Comparison of ENCODE assay signal across 19 mouse cellular contexts in the genomic region with DNA sequence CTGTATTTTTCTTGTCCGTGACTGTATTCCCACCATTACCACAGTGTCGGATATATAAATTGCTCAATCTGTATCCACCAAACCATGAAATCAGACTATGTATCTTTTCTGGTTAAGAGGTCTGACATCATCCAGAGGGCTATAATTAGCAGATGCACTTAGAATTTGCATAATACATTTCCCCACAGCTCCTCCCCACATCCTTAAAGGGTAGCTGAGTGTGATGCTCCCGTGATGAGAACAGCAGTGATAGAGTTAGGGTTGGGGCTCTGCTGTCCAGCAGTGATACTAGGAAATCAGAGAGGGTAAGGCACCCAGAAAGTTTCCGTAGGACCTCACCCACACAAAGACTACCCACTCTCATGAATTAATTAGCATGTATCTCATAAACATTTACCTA.
A peak's percentile ranks its signal among the peaks of the same experiment; 100 is the strongest.
DNase-seq lines count a peak whose midpoint lies in the region; ATAC-seq lines count a peak whose summit lies in the region.
"Had no signal": no experiment of that assay in that cellular context is flagged by ENCODE, and none has a peak within 500 bp of the region (broad histone marks: within the 10 kb centered on the region; RNA-seq: fewer than 3 reads in every experiment).

No protein-coding gene starts in this region.

- DNase-seq in forebrain, embryonic 10.5 days (ENCODE audit: extremely low spot score, low spot score): no peak
- peak; percentile 2 for DNase-seq in 416B (ENCODE audit: low read depth)
- no peak for DNase-seq in cerebellum, postnatal 14 days
- DNase-seq: adrenal gland, adult 2 months; adrenal gland, postnatal 25 days; cerebellum, adult 11 months; cerebellum, adult 8-10 months; cerebellum, postnatal 25 days; gastrocnemius, postnatal 36 days; heart, adult 11 months; heart, postnatal 36 days had no signal

- no peak overlapping the region for H3K4me3 ChIP-seq in forebrain, embryonic 12.5 days (replicated peaks)
- H3K4me3 ChIP-seq in forebrain, embryonic 10.5 days: no peak overlapping the region
- no peak overlapping the region for H3K4me3 ChIP-seq in hindbrain, embryonic 12.5 days
- H3K4me3 ChIP-seq in hindbrain, embryonic 13.5 days: no peak overlapping the region
- no peak overlapping the region for H3K4me3 ChIP-seq in neural tube, embryonic 14.5 days (ENCODE audit: low read depth, low read length)
- H3K4me3 ChIP-seq: embryonic facial prominence, embryonic 12.5 days; heart, embryonic 13.5 days had no signal

- no peaks in the 10 kb centered on the region for H3K36me3 ChIP-seq in forebrain, embryonic 12.5 days (replicated peaks)
- H3K36me3 ChIP-seq in forebrain, embryonic 10.5 days (replicated peaks): no peaks in the 10 kb centered on the region
- no peaks in the 10 kb centered on the region for H3K36me3 ChIP-seq in hindbrain, embryonic 12.5 days
- H3K36me3 ChIP-seq in hindbrain, embryonic 13.5 days: no peaks in the 10 kb centered on the region
- H3K36me3 ChIP-seq in neural tube, embryonic 14.5 days (ENCODE audit: control insufficient read depth, insufficient read depth, low read length): no peaks in the 10 kb centered on the region
- H3K36me3 ChIP-seq: embryonic facial prominence, embryonic 12.5 days; heart, embryonic 13.5 days had no signal

- no peaks in the 10 kb centered on the region for H3K9me3 ChIP-seq in forebrain, embryonic 12.5 days
- no peaks in the 10 kb centered on the region for H3K9me3 ChIP-seq in forebrain, embryonic 10.5 days
- no peaks in the 10 kb centered on the region for H3K9me3 ChIP-seq in hindbrain, embryonic 12.5 days (replicated peaks)
- no peaks in the 10 kb centered on the region for H3K9me3 ChIP-seq in hindbrain, embryonic 13.5 days
- H3K9me3 ChIP-seq in neural tube, embryonic 14.5 days (ENCODE audit: control insufficient read depth, low read length): no peaks in the 10 kb centered on the region
- H3K9me3 ChIP-seq: embryonic facial prominence, embryonic 12.5 days; heart, embryonic 13.5 days had no signal

- H3K9ac ChIP-seq in forebrain, embryonic 12.5 days: no peak overlapping the region
- no peak overlapping the region for H3K9ac ChIP-seq in hindbrain, embryonic 12.5 days
- no peak overlapping the region for H3K9ac ChIP-seq in hindbrain, embryonic 13.5 days
- no peak overlapping the region for H3K9ac ChIP-seq in neural tube, embryonic 14.5 days (replicated peaks; ENCODE audit: low read depth, low read length)
- H3K9ac ChIP-seq: embryonic facial prominence, embryonic 12.5 days; heart, embryonic 13.5 days; hindbrain, embryonic 14.5 days had no signal

- no peaks in the 10 kb centered on the region for H3K27me3 ChIP-seq in forebrain, embryonic 12.5 days
- no peaks in the 10 kb centered on the region for H3K27me3 ChIP-seq in forebrain, embryonic 10.5 days (ENCODE audit: poor library complexity, severe bottlenecking)
- H3K27me3 ChIP-seq in hindbrain, embryonic 12.5 days: no peaks in the 10 kb centered on the region
- H3K27me3 ChIP-seq in hindbrain, embryonic 13.5 days: no peaks in the 10 kb centered on the region
- no peaks in the 10 kb centered on the region for H3K27me3 ChIP-seq in neural tube, embryonic 14.5 days (ENCODE audit: control insufficient read depth, insufficient read depth, low read length)
- H3K27me3 ChIP-seq: embryonic facial prominence, embryonic 12.5 days; heart, embryonic 13.5 days had no signal

- 76% methylated on average over 4 of the region's 4 CpGs for WGBS in forebrain, embryonic 12.5 days
- 91% methylated on average over 4 of the region's 4 CpGs for WGBS in forebrain, embryonic 10.5 days
- WGBS in hindbrain, embryonic 12.5 days: 82% methylated on average over 4 of the region's 4 CpGs
- WGBS in hindbrain, embryonic 13.5 days: 69% methylated on average over 4 of the region's 4 CpGs
- 65% methylated on average over 4 of the region's 4 CpGs for WGBS in neural tube, embryonic 14.5 days

- H3K4me1 ChIP-seq in forebrain, embryonic 12.5 days: 0 out of 2 replicates have a peak, but pooled peaks cover 6% of the 10 kb centered on the region
- peaks cover 19% of the 10 kb centered on the region for H3K4me1 ChIP-seq in forebrain, embryonic 10.5 days
- no peaks in the 10 kb centered on the region for H3K4me1 ChIP-seq in hindbrain, embryonic 12.5 days
- no peaks in the 10 kb centered on the region for H3K4me1 ChIP-seq in hindbrain, embryonic 13.5 days (replicated peaks)
- no peaks in the 10 kb centered on the region for H3K4me1 ChIP-seq in neural tube, embryonic 14.5 days (ENCODE audit: control insufficient read depth, insufficient read depth, low read length)
- H3K4me1 ChIP-seq: embryonic facial prominence, embryonic 12.5 days; heart, embryonic 13.5 days had no signal

- H3K4me2 ChIP-seq in forebrain, embryonic 12.5 days: no peak overlapping the region
- no peak overlapping the region for H3K4me2 ChIP-seq in hindbrain, embryonic 12.5 days (replicated peaks)
- no peak overlapping the region for H3K4me2 ChIP-seq in hindbrain, embryonic 13.5 days
- H3K4me2 ChIP-seq in neural tube, embryonic 14.5 days (ENCODE audit: low read depth, low read length): no peak overlapping the region
- H3K4me2 ChIP-seq: embryonic facial prominence, embryonic 12.5 days; heart, embryonic 13.5 days; hindbrain, embryonic 14.5 days had no signal

- H3K27ac ChIP-seq in forebrain, embryonic 12.5 days: no peak overlapping the region
- H3K27ac ChIP-seq in forebrain, embryonic 10.5 days: no peak overlapping the region
- H3K27ac ChIP-seq in hindbrain, embryonic 12.5 days: no peak overlapping the region
- H3K27ac ChIP-seq in hindbrain, embryonic 13.5 days: no peak overlapping the region
- no peak overlapping the region for H3K27ac ChIP-seq in neural tube, embryonic 14.5 days (ENCODE audit: low read depth, low read length)
- H3K27ac ChIP-seq: embryonic facial prominence, embryonic 12.5 days; heart, embryonic 13.5 days; hindbrain, embryonic 14.5 days had no signal

- peak; percentile 59 for ATAC-seq in forebrain, embryonic 12.5 days (ENCODE audit: low FRiP score)
- peak; percentile 63; the same call in 1 of the 2 replicates for ATAC-seq in hindbrain, embryonic 12.5 days (ENCODE audit: low FRiP score)
- no peak for ATAC-seq in hindbrain, embryonic 13.5 days (ENCODE audit: low FRiP score)
- ATAC-seq in neural tube, embryonic 14.5 days (ENCODE audit: low read depth): peak; percentile 49; the same call in 1 of the 2 replicates
- ATAC-seq: intestine, embryonic 16.5 days had no signal
